Mouse (Mus musculus): Measurements from ENCODE around the gene Slit3.

- TF ChIP-seq CTCF (IDR thresholded peaks at IDR 0.05) (no peak), EP300 (IDR thresholded peaks at IDR 0.05) (no peak)
These were observed 39.7 kb downstream of the Slit3 start for GRCm38 (mm10) chr11:35160682-35161211.

Data from lung, postnatal 0 days (tissue).